Mouse (Mus musculus): ENCODE measurements at regions not wholly inside any gene's neighbourhood (a gene's known extent, or its start where the extent isn't known, plus 50 kb on each side); places are given as distances from the start of the nearest gene placed in this dataset.

GRCm38 (mm10) chr7:79543231-79544071 lies 74.0 kb downstream of the Rhcg start:
- DNase-seq (ENCODE audit: low read depth, low spot score) = peak; percentile 73

- no peak for DNase-seq (ENCODE audit: low read depth, low spot score)
Observed at GRCm38 (mm10) chr7:79542379-79543015, 75.0 kb downstream of the Rhcg start.

GRCm38 (mm10) chr7:79540246-79540645 lies 74.1 kb upstream of the Polg start:
- DNase-seq (ENCODE audit: low read depth, low spot score) = no peak

- DNase-seq (ENCODE audit: low read depth, low spot score) = no peak
Observed at GRCm38 (mm10) chr7:79539426-79539825, 73.3 kb upstream of the Polg start.

GRCm38 (mm10) chr7:79536157-79536641 lies 70.0 kb upstream of the Polg start:
- DNase-seq (ENCODE audit: low read depth, low spot score) = peak; percentile 74

- DNase-seq (ENCODE audit: low read depth, low spot score) = peak; percentile 92
Observed at GRCm38 (mm10) chr7:79535251-79536111, 69.3 kb upstream of the Polg start.

- DNase-seq (ENCODE audit: low read depth, low spot score) = no peak
Observed at GRCm38 (mm10) chr7:79534819-79535218, 68.7 kb upstream of the Polg start.

- peak; percentile 46 for DNase-seq (ENCODE audit: low read depth, low spot score)
Observed at GRCm38 (mm10) chr7:79534381-79534780, 68.2 kb upstream of the Polg start.

GRCm38 (mm10) chr7:79532626-79533140 lies 66.5 kb upstream of the Polg start:
- DNase-seq (ENCODE audit: low read depth, low spot score) = no peak

- DNase-seq (ENCODE audit: low read depth, low spot score) = no peak
Observed at GRCm38 (mm10) chr7:79531551-79532356, 65.6 kb upstream of the Polg start.

- DNase-seq (ENCODE audit: low read depth, low spot score) = no peak
Observed at GRCm38 (mm10) chr7:79531142-79531541, 65.0 kb upstream of the Polg start.

GRCm38 (mm10) chr7:79529480-79529879 lies 63.3 kb upstream of the Polg start:
- DNase-seq (ENCODE audit: low read depth, low spot score) = no peak

- no peak for DNase-seq (ENCODE audit: low read depth, low spot score)
Observed at GRCm38 (mm10) chr7:79527984-79528383, 61.8 kb upstream of the Polg start.

- DNase-seq (ENCODE audit: low read depth, low spot score) = no peak
Observed at GRCm38 (mm10) chr7:79525690-79526630, 59.8 kb upstream of the Polg start.

GRCm38 (mm10) chr7:79524921-79525320 lies 58.8 kb upstream of the Polg start:
- no peak for DNase-seq (ENCODE audit: low read depth, low spot score)

- DNase-seq (ENCODE audit: low read depth, low spot score) = no peak
Observed at GRCm38 (mm10) chr7:79523696-79524095, 57.5 kb upstream of the Polg start.

GRCm38 (mm10) chr7:79522046-79522445 lies 55.9 kb upstream of the Polg start:
- no peak for DNase-seq (ENCODE audit: low read depth, low spot score)

GRCm38 (mm10) chr7:79521259-79521658 lies 55.1 kb upstream of the Polg start:
- DNase-seq (ENCODE audit: low read depth, low spot score) = no peak

- DNase-seq (ENCODE audit: low read depth, low spot score) = no peak
Observed at GRCm38 (mm10) chr7:79520222-79520710, 54.1 kb upstream of the Polg start.

GRCm38 (mm10) chr7:79518928-79519327 lies 52.8 kb upstream of the Polg start:
- no peak for DNase-seq (ENCODE audit: low read depth, low spot score)

Measured in R1 (cell line).